Mouse (Mus musculus): Measurements from ENCODE around the gene Gpr132.

Gene Gpr132

DNA sequence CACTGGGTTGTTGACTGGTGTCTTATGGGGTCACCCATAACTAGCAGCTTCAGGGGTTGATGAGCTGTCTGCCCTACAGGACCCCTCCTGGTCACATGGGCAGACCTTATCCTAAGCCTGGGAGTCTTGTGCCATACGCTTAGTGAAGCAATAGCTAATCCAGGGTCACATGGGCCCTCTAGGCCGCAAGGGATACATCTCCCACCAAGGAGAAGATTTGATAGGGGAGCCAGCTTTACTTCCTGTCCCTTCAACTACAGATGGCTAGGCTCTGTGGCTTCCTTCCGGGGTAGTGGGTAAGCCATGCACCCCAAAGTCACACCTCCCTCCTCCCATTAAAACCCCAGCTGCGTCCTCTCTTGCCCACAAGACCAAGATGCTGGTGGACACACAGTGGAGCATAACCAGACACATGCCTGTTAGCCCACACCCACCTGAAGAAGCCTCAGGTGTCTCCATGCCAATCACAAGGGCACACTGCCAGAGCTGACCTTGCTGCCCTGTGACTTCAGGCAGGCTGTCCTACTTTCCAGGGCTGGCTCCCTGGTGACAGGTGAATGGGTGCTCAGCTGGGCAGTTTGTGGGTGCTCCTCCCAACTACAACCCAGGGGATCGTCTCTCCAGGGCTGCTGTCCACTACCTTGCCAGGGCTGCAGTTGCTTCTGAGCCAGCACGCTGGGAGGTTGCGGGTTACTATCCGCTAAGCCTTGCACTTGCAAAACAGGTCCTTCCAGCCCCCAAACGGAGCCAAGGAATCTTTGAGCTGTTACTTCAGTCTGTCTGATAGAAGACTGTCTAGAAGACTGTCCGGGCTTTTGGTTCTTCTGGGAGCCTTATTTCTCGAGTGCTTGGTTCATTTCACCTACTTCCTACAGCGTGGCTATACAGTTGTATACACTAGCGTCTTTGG is at the start of gene Gpr132:
TSS of gene Gpr132 (minus strand) at position 51 of the 910 bp plus-strand sequence.
- in situ Hi-C loops (cut with MboI, MseI): no loop called here

- in situ Hi-C loops (cut with MboI, MseI): loop anchor here in 1 of 2 experiments (25.0 kb wide), 2 partner anchors 670 to 1505 kb away; partner anchors contain the start of genes Exoc3l4 and Lbhd2
Measured at GRCm38 (mm10) chr12:112917486-112917885, 49.5 kb upstream of the Gpr132 start.

DNA sequence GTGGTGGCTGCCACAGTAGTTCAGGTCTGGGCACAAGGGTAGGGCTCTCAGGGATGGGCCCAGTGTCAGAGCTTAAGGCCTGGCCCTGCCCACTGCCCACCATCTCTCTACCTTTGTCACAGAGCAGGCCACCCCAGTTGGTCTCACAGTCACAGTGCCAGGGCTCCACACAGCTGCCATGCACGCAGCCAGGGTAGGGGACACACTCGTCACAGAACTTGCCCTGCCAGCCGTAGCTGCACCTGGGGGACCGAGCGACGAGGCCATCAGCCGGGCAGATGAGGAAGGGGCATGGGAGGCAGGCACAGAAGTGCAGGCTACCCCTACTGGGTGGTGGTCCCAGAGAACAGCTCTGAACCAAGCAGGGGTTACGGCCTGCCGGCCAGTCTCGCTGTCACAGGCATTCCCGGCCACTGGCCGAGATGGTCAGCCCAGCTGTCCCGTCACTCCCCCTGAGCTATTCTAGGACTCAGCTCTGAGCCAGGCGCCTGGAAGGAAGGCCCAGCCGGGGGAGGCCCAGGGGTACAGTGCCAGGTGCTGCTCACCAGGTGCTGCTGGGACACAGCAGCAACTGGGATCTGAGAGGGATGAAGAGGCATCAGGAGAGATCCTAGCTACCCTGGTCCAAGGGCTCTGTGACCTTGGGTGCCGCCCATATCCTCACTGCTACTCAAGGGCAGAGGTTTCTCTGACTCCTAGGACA is 48.8 kb upstream of the Gpr132 start:
- in situ Hi-C loops (cut with MboI, MseI): loop anchor here in 1 of 2 experiments (25.0 kb wide), 2 partner anchors 670 to 1505 kb away; partner anchors contain the start of genes Exoc3l4 and Lbhd2

- in situ Hi-C loops (cut with MboI, MseI): loop anchor here in 1 of 2 experiments (25.0 kb wide), 2 partner anchors 672 to 1503 kb away; partner anchors contain the start of genes Exoc3l4 and Lbhd2
Measured at GRCm38 (mm10) chr12:112915587-112915986, 47.6 kb upstream of the Gpr132 start.

DNA sequence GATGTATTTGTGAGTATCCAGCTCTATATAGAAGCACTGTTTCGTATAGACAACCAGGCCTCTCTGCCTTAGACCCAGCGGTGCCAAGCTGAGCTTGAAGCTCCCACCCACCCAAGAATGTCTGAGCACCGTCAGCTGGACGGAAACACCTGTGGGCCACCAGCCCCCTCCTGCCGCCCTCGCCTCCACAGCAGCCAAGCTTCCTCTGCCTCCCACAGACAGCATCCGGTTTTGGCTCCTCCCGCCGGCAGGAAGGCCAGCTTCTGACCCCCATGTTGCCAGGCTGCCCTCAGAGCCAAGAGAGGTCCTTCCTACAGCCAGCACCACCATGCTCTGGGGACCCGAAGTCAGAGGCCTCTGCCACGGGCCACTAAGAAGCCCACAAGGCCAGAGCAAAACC is 46.5 kb upstream of the Gpr132 start:
- in situ Hi-C loops (cut with MboI, MseI): loop anchor here in 1 of 2 experiments (25.0 kb wide), 2 partner anchors 673 to 1502 kb away; partner anchors contain the start of genes Exoc3l4 and Lbhd2

GRCm38 (mm10) chr12:112912951-112913745 is 45.1 kb upstream of the Gpr132 start:
- in situ Hi-C loops (cut with MboI, MseI): loop anchor here in 1 of 2 experiments (25.0 kb wide), 2 partner anchors 674 to 1501 kb away; partner anchors contain the start of genes Exoc3l4 and Lbhd2

- in situ Hi-C loops (cut with MboI, MseI): loop anchor here in 1 of 2 experiments (25.0 kb wide), 2 partner anchors 676 to 1499 kb away; partner anchors contain the start of genes Exoc3l4 and Lbhd2
Measured at GRCm38 (mm10) chr12:112911701-112912100, 43.7 kb upstream of the Gpr132 start.

GRCm38 (mm10) chr12:112908991-112909390 is 41.0 kb upstream of the Gpr132 start:
- in situ Hi-C loops (cut with MboI, MseI): loop anchor here in 1 of 2 experiments (25.0 kb wide), 2 partner anchors 678 to 1497 kb away; partner anchors contain the start of genes Exoc3l4 and Lbhd2

DNA sequence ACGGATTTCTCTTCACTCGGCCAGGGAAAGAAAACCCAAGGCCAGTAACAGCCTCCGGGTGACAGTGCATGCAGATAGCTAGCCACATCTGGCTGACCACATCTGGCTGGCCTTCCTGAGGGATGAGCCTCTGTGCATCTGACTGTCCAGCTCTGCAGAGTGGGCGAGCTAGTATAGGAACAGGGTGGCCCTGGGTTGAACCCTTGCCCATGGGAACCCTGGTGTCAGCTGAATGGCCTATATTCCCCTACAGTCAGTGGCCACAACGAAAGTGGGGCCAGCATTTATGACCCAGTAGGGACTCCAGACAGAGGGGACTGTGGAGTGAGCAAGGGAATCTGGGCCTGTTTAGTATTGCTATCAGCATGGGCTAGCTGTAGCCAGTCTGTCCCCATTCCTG is 37.0 kb upstream of the Gpr132 start:
- in situ Hi-C loops (cut with MboI, MseI): loop anchor here in 1 of 2 experiments (25.0 kb wide), 2 partner anchors 682 to 1493 kb away; partner anchors contain the start of genes Exoc3l4 and Lbhd2

- in situ Hi-C loops (cut with MboI, MseI): loop anchor here in 1 of 2 experiments (25.0 kb wide), 2 partner anchors 683 to 1492 kb away; partner anchors contain the start of genes Exoc3l4 and Lbhd2
Measured at GRCm38 (mm10) chr12:112903941-112904340, 35.9 kb upstream of the Gpr132 start.

DNA sequence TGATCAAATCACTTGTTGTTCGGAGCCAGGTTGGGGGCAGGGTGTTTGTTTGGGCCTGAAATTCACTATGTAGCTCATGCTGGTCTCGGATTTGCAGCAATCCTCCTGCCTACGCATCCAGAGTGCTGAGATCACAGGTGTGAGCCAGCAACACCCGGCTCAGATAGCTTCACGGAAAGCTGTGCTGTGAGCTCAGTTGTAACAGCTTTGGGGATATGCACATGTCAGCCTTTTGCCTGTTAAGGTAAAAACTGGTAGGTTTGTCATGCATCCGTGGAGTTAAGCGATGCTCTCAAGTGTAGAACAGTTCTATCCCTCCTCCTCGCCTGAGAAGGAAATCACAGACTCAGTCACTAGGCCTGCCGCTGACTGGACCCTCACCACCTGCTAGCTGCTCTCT is 32.6 kb upstream of the Gpr132 start:
- in situ Hi-C loops (cut with MboI, MseI): loop anchor here in 1 of 2 experiments (25.0 kb wide), 2 partner anchors 687 to 1488 kb away; partner anchors contain the start of genes Exoc3l4 and Lbhd2

DNA sequence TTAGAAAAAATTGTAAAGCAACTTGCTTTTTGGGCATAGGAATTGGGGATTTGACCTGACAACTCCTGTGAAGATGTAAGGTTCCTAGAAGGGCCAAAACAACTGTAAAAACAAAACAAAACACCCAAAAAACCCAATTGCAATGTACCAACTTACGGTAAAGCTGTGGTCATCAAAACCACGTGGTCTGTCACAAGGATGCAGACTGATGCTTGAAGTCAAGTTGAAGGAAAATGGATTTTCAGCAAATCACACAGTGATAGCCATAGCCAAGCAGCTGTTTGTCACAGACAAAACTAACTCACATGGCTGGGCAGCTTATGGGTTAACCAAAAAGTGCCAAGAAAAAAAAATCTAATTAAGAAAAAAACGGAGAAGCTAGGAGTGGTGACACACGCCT is 30.9 kb upstream of the Gpr132 start:
- in situ Hi-C loops (cut with MboI, MseI): no loop called here

- in situ Hi-C loops (cut with MboI, MseI): no loop called here
Measured at GRCm38 (mm10) chr12:112898351-112898750, 30.3 kb upstream of the Gpr132 start.

GRCm38 (mm10) chr12:112897522-112898212 is 29.6 kb upstream of the Gpr132 start:
- in situ Hi-C loops (cut with MboI, MseI): no loop called here

DNA sequence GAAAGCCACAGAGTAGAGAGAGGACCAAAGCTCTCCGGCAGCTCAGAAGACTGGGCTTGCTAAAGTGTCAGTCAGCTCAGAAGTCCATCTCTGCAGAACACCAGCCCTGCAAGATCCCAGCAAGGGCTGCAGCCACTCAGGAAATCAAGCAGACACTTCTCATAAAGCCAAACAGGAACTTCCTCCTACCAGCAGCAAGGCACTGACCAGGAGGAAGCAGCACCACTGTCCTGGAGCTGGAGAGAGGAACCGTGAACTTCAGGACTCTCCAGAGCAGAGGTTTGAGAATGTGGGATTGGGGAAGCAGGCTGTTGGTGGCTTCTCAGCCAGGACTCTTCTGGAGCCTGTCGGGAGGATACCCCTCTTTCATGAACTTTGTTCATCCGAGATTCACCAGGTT is 26.9 kb upstream of the Gpr132 start:
- in situ Hi-C loops (cut with MboI, MseI): no loop called here

DNA sequence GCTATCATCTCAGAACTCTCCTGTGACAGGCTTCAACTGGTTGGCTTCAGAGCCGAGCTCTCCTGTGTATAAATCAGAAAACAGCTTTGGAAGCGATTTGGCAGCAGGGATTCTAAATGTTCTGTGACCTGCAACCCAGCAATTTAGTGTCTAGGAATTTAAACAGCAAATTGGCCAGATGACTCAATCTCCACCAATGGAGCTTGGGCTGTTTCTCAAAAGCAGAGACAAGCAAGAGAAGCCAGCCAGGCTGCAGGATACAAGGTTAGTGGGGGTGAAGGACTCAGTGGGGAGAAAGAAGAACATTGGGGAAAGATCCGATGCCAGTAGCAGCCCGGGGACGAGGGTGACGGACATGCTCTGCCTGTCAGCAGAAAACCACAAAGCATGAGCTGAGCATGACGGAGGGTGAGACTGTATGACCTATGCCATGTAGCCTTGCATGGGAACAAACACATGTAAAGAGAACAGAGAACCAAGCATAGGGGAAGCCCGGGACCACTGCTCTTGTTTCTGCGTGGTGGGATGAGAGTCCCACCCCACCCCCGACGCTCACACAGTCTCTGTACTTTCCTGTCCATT is 26.4 kb upstream of the Gpr132 start:
- in situ Hi-C loops (cut with MboI, MseI): no loop called here

DNA sequence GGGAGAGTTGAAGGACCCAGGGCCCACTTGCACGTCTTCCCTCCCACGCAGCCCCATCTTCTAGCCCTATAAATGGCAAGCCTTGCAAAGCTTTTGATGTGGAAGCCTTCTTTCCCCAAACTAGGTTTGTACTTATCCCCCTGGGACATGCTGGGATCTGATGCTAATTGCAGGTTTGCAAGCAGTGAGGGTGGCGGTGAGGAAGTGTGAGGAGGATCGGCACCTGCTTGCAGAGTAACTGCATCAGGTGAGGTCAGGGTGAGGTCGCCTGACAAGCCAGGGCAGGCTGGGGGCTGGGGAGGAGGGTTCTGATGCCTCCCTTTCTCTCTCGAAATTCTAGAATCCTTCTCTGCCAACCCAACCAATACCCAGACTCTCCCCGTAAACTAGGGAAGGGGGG is 17.4 kb upstream of the Gpr132 start:
- in situ Hi-C loops (cut with MboI, MseI): loop anchor here in 1 of 2 experiments (10.0 kb wide), 1 partner anchor 851 kb away; no protein-coding TSS in a partner anchor

DNA sequence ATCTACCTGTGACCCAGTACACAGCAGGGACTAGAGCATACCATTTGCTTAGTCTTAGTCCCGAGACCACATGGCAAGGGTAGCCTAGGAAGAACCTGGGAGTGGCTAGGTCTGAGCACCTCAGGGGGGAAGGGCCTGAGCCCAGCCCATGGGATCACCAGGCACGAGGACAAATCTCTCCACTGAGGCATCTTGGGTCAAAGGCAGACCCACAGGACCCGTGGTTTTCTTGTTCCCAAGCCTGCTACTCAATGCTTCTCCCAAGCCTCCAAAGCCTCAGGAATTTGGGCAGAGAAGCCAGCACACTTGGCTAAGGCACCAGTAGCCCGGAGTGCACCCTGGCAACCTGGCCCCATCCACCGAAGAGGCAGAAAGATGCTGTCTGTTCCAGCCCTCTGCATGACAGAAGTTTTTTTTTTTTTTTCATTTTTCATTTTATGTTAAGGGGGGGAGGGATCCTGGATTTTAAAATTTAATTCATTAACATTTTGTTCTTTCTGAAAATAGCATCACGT is 13.3 kb upstream of the Gpr132 start:
- in situ Hi-C loops (cut with MboI, MseI): loop anchor here in 1 of 2 experiments (10.0 kb wide), 1 partner anchor 847 kb away; no protein-coding TSS in a partner anchor

DNA sequence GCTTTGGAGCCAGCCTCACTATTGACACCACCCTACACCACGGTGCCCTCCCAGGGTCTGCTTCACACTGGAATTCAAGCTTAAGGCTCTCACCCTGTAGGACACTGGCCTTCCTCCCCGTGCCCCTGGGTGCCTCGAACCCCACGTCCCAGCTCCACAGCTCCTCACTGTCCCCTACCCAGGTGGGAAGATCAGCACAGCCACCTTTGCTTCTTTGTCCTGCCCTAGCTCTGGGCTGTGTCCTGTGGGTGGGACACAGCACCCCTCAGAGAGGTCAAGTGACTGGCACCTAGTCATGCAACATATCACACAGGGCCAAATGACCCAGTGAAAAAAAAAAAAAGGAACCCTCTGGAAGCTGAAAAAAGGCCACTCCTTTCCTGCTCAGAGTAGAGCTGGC is 12.6 kb upstream of the Gpr132 start:
- in situ Hi-C loops (cut with MboI, MseI): loop anchor here in 1 of 2 experiments (10.0 kb wide), 1 partner anchor 846 kb away; no protein-coding TSS in a partner anchor

Data from T-helper 17 cell (primary cell).